Mouse (Mus musculus) kidney, embryonic 15.5 days (tissue): ENCODE results near the gene Strn3. TPM values are rescaled to one million over a fixed set of nuclear protein-coding genes. Genes with fewer than 3 reads are reported as not detected.

Experiments used
- polyA plus RNA-seq: library from polyadenylated mRNA; unstranded; fragments of >200 nt; fragmentation: Nextera tagmentation; extraction: Ambion mirVana; gene quantifications from 2 replicates; pipeline ENCODE4 v1.2.1, GENCODE M21; 2015

Gene Strn3
- polyA plus RNA-seq, 1 experiment from 2014 or later = 45.5 TPM

Other genes with a start within 250 kb of the Strn3 start
- gene Coch, start 98.6 kb downstream of the Strn3 start, polyA plus RNA-seq = 1.4 and 1.5 TPM in 2 replicates
- gene Ap4s1, start 864 bp downstream of the Strn3 start, polyA plus RNA-seq = 31.7 and 32.2 TPM in 2 replicates
- gene Hectd1, start 137.6 kb upstream of the Strn3 start, polyA plus RNA-seq = 36.4 and 40.8 TPM in 2 replicates